In the genomic region with DNA sequence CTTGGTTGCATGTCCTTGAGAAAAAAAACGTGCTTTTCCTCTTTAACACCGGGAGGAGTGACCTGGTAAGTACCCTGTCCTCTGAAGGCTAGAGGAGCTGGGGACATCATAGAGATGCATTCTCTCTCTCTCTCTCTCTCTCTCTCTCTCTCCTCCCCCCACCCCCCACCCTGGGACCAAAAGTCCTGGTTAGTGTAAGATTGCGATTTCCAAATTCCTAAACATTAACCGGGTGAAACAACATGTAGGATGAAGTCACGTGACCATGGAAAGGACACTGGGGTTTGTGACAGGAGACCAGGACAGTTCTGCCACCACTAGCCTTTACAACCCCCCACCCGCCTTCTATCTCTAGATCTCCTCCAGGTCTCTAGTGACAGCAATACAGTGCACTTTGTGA, we compare ENCODE assay signal across 13 mouse cellular contexts. TPM values are rescaled to one million over a fixed set of nuclear protein-coding genes. Genes with fewer than 3 reads are reported as not detected.
DNase-seq lines count a peak whose midpoint lies in the region; ATAC-seq and TF ChIP-seq lines count a peak whose summit lies in the region.
"Had no signal": no experiment of that assay in that cellular context is flagged by ENCODE, and none has a peak within 500 bp of the region (broad histone marks: within the 10 kb centered on the region; RNA-seq: fewer than 3 reads in every experiment).

No protein-coding gene starts in this region.

- ATAC-seq in heart, embryonic 14.5 days (ENCODE audit: insufficient number of reproducible peaks, insufficient read depth, low FRiP score, low read depth): no peak
- no peak for ATAC-seq in hindbrain, postnatal 0 days
- ATAC-seq in midbrain, embryonic 14.5 days (ENCODE audit: low FRiP score, low TSS enrichment): no peak
- no peak for ATAC-seq in forebrain, embryonic 13.5 days
- ATAC-seq: CD4-positive, CD25-positive, alpha-beta regulatory T cell, adult 4 months had no signal

- H3K4me1 ChIP-seq in heart, embryonic 14.5 days (ENCODE audit: control insufficient read depth in 2 of 2, insufficient read depth in 2 of 2, low read length in 2 of 2): no peaks in the 10 kb centered on the region
- peaks cover 5% of the 10 kb centered on the region for H3K4me1 ChIP-seq in ES-Bruce4 (ENCODE audit: control insufficient read depth, insufficient read depth, low read length)
- H3K4me1 ChIP-seq in hindbrain, postnatal 0 days (ENCODE audit: insufficient read depth, low read length): no peaks in the 10 kb centered on the region
- peaks cover 23% of the 10 kb centered on the region for H3K4me1 ChIP-seq in midbrain, embryonic 14.5 days (ENCODE audit: control insufficient read depth, insufficient read depth, low read length)
- peaks cover 31% of the 10 kb centered on the region for H3K4me1 ChIP-seq in forebrain, embryonic 13.5 days
- H3K4me1 ChIP-seq: limb, embryonic 13.5 days had no signal

- intact Hi-C loops in heart, postnatal 14 days (cut with DNase I): no loop called here

- no peak for TF ChIP-seq POLR2A in ES-Bruce4 (IDR thresholded peaks at IDR 0.05; ENCODE audit: insufficient read depth, low read length)

- H3K4me2 ChIP-seq in heart, embryonic 14.5 days (ENCODE audit: low read length): peak overlapping the region; percentile 32
- peak overlapping the region; percentile 42 for H3K4me2 ChIP-seq in hindbrain, postnatal 0 days (ENCODE audit: low read depth, low read length)
- H3K4me2 ChIP-seq in midbrain, embryonic 14.5 days (ENCODE audit: low read length): peak overlapping the region; percentile 28; the same call in 1 of the 2 replicates
- H3K4me2 ChIP-seq in forebrain, embryonic 13.5 days: no peak overlapping the region
- H3K4me2 ChIP-seq: limb, embryonic 13.5 days had no signal

- H3K9me3 ChIP-seq in heart, embryonic 14.5 days (ENCODE audit: control insufficient read depth, low read length): no peaks in the 10 kb centered on the region
- H3K9me3 ChIP-seq in ES-Bruce4 (replicated peaks; ENCODE audit: control insufficient read depth, insufficient read depth, low read length, poor library complexity, severe bottlenecking): no peaks in the 10 kb centered on the region
- no peaks in the 10 kb centered on the region for H3K9me3 ChIP-seq in hindbrain, postnatal 0 days (ENCODE audit: low read length)
- H3K9me3 ChIP-seq in midbrain, embryonic 14.5 days (ENCODE audit: control insufficient read depth, low read length): no peaks in the 10 kb centered on the region
- no peaks in the 10 kb centered on the region for H3K9me3 ChIP-seq in forebrain, embryonic 13.5 days (replicated peaks)
- H3K9me3 ChIP-seq: limb, embryonic 13.5 days had no signal

- TF ChIP-seq EP300 in ES-Bruce4 (IDR thresholded peaks at IDR 0.05; ENCODE audit: insufficient read depth, low read depth, low read length): no peak

- no peak overlapping the region for H3K27ac ChIP-seq in heart, embryonic 14.5 days (replicated peaks in 1 of 2; ENCODE audit: control insufficient read depth in 1 of 2, insufficient read depth in 1 of 2, low read depth in 2 of 2, low read length in 2 of 2)
- peak overlapping the region; percentile 65 for H3K27ac ChIP-seq in ES-Bruce4 (ENCODE audit: insufficient read depth, low read length)
- H3K27ac ChIP-seq in hindbrain, postnatal 0 days: no peak overlapping the region
- H3K27ac ChIP-seq in midbrain, embryonic 14.5 days (replicated peaks; ENCODE audit: low read depth, low read length): no peak overlapping the region
- H3K27ac ChIP-seq in forebrain, embryonic 13.5 days: no peak overlapping the region
- H3K27ac ChIP-seq: limb, embryonic 13.5 days had no signal

- no peaks in the 10 kb centered on the region for H3K36me3 ChIP-seq in heart, embryonic 14.5 days (ENCODE audit: control insufficient read depth, insufficient read depth, low read length)
- H3K36me3 ChIP-seq in ES-Bruce4 (ENCODE audit: control insufficient read depth, insufficient read depth, low read length, poor library complexity, severe bottlenecking): no peaks in the 10 kb centered on the region
- no peaks in the 10 kb centered on the region for H3K36me3 ChIP-seq in hindbrain, postnatal 0 days (ENCODE audit: insufficient read depth, low read length)
- H3K36me3 ChIP-seq in midbrain, embryonic 14.5 days (ENCODE audit: control insufficient read depth, insufficient read depth, low read length): no peaks in the 10 kb centered on the region
- no peaks in the 10 kb centered on the region for H3K36me3 ChIP-seq in forebrain, embryonic 13.5 days (ENCODE audit: poor library complexity, severe bottlenecking)
- H3K36me3 ChIP-seq: limb, embryonic 13.5 days had no signal

- no peak for DNase-seq in heart, postnatal 14 days
- DNase-seq in hindbrain, postnatal 0 days (ENCODE audit: low spot score): no peak
- DNase-seq in midbrain, embryonic 14.5 days: no peak
- no peak for DNase-seq in left cerebral cortex, adult 18-20 months (ENCODE audit: low spot score in 2 of 2)
- DNase-seq: adrenal gland, postnatal 25 days; cerebellum, adult 11 months; gastrocnemius, postnatal 25 days; thymus, adult 2 months had no signal

- H3K9ac ChIP-seq in heart, embryonic 14.5 days (ENCODE audit: low read length): no peak overlapping the region
- H3K9ac ChIP-seq in ES-Bruce4 (ENCODE audit: low read depth, poor library complexity, severe bottlenecking): peak overlapping the region; percentile 14; the same call in 1 of the 2 replicates
- H3K9ac ChIP-seq in hindbrain, postnatal 0 days (replicated peaks; ENCODE audit: low read length): no peak overlapping the region
- H3K9ac ChIP-seq in midbrain, embryonic 14.5 days (replicated peaks; ENCODE audit: low read length): no peak overlapping the region
- H3K9ac ChIP-seq in forebrain, embryonic 13.5 days: no peak overlapping the region
- H3K9ac ChIP-seq: limb, embryonic 13.5 days had no signal

- H3K4me3 ChIP-seq in heart, embryonic 14.5 days (ENCODE audit: control insufficient read depth in 1 of 2, insufficient read depth in 1 of 2, low read depth in 1 of 2, low read length in 2 of 2): no peak overlapping the region
- H3K4me3 ChIP-seq in ES-Bruce4 (ENCODE audit: low read depth, low read length): 0 out of 2 replicates have a peak overlapping the region, but pooled peaks have one; percentile 32
- no peak overlapping the region for H3K4me3 ChIP-seq in hindbrain, postnatal 0 days (ENCODE audit: low read length)
- H3K4me3 ChIP-seq in midbrain, embryonic 14.5 days (replicated peaks; ENCODE audit: low read depth, low read length): no peak overlapping the region
- H3K4me3 ChIP-seq in forebrain, embryonic 13.5 days: no peak overlapping the region
- H3K4me3 ChIP-seq: limb, embryonic 13.5 days had no signal

- no peak for TF ChIP-seq CTCF in ES-Bruce4 (IDR thresholded peaks at IDR 0.05; ENCODE audit: low read depth, low read length)
- TF ChIP-seq CTCF in hindbrain, postnatal 0 days (IDR thresholded peaks at IDR 0.05; ENCODE audit: low read depth): no peak

- 3% methylated on average over 6 of the region's 6 CpGs for WGBS in heart, embryonic 14.5 days
- 13% methylated on average over 6 of the region's 6 CpGs for WGBS in hindbrain, postnatal 0 days
- 13% methylated on average over 6 of the region's 6 CpGs for WGBS in midbrain, embryonic 14.5 days
- 13% methylated on average over 6 of the region's 6 CpGs for WGBS in forebrain, embryonic 13.5 days

- no peaks in the 10 kb centered on the region; the same call in 1 of the 2 replicates for H3K27me3 ChIP-seq in heart, embryonic 14.5 days (ENCODE audit: control insufficient read depth, insufficient read depth, low read length)
- no peaks in the 10 kb centered on the region for H3K27me3 ChIP-seq in ES-Bruce4 (ENCODE audit: control insufficient read depth, insufficient read depth, low read length, poor library complexity, severe bottlenecking)
- no peaks in the 10 kb centered on the region for H3K27me3 ChIP-seq in hindbrain, postnatal 0 days (ENCODE audit: insufficient read depth, low read length)
- no peaks in the 10 kb centered on the region for H3K27me3 ChIP-seq in midbrain, embryonic 14.5 days (ENCODE audit: control insufficient read depth, insufficient read depth, low read length)
- no peaks in the 10 kb centered on the region for H3K27me3 ChIP-seq in forebrain, embryonic 13.5 days

RNA-seq across cellular contexts. Expression of gene Rnf38, which starts 19.6 kb away (rescaled TPM):
- 24.3 and 25.2 TPM in 2 replicates for polyA plus RNA-seq in heart, embryonic 14.5 days (2014; fragmentation: Nextera tagmentation; extraction: Ambion mirVana)
- total RNA-seq in heart, postnatal 14 days (2021): 10 to 100 TPM; 35.7 to 38.0 TPM
- 133 and 136 TPM in 2 replicates for polyA plus RNA-seq in ES-Bruce4 (2011; ENCODE audit: insufficient read depth, insufficient read length, low read depth, missing spikeins)
- total RNA-seq in hindbrain, postnatal 0 days (2014; rRNA removed): 82.3 and 96.3 TPM in 2 replicates
- 14.1 and 15.6 TPM in 2 replicates for polyA plus RNA-seq in hindbrain, postnatal 0 days (2015; fragmentation: Nextera tagmentation; extraction: Ambion mirVana)
- 56.5 and 60.8 TPM in 2 replicates for polyA plus RNA-seq in midbrain, embryonic 14.5 days (2014; fragmentation: Nextera tagmentation; extraction: Ambion mirVana)
- polyA plus RNA-seq in forebrain, embryonic 13.5 days (2015; fragmentation: Nextera tagmentation; extraction: Ambion mirVana): 40.1 and 43.1 TPM in 2 replicates
- 10 to 100 TPM; 56.1 to 61.6 TPM for total RNA-seq in left cerebral cortex, adult 18-20 months (2021)

RNA-seq across cellular contexts. Expression of gene Melk, which starts 47.5 kb away (rescaled TPM):
- 23.1 and 24.8 TPM in 2 replicates for polyA plus RNA-seq in heart, embryonic 14.5 days (2014; fragmentation: Nextera tagmentation; extraction: Ambion mirVana)
- 1 to 10 TPM; 1.4 to 2.2 TPM for total RNA-seq in heart, postnatal 14 days (2021)
- 95.6 and 96.8 TPM in 2 replicates for polyA plus RNA-seq in ES-Bruce4 (2011; ENCODE audit: insufficient read depth, insufficient read length, low read depth, missing spikeins)
- 6.0 and 6.7 TPM in 2 replicates for total RNA-seq in hindbrain, postnatal 0 days (2014; rRNA removed)
- polyA plus RNA-seq in hindbrain, postnatal 0 days (2015; fragmentation: Nextera tagmentation; extraction: Ambion mirVana): 6.8 and 8.6 TPM in 2 replicates
- 5.2 and 10.3 TPM in 2 replicates for polyA plus RNA-seq in midbrain, embryonic 14.5 days (2014; fragmentation: Nextera tagmentation; extraction: Ambion mirVana)
- 45.2 and 50.2 TPM in 2 replicates for polyA plus RNA-seq in forebrain, embryonic 13.5 days (2015; fragmentation: Nextera tagmentation; extraction: Ambion mirVana)
- total RNA-seq in left cerebral cortex, adult 18-20 months (2021): 1 to 10 TPM in 1 of 2 experiments, under 1 TPM in 1; 0.51 to 1.1 TPM
